Comparison of ENCODE assay signal across 10 mouse cellular contexts in genomic region chr10:17760750-17761613, GRCm38 (mm10). TPM values are rescaled to one million over a fixed set of nuclear protein-coding genes. Genes with fewer than 3 reads are reported as not detected.
DNase-seq lines count a peak whose midpoint lies in the region; TF ChIP-seq lines count a peak whose summit lies in the region.
"Had no signal": no experiment of that assay in that cellular context is flagged by ENCODE, and none has a peak within 500 bp of the region (broad histone marks: within the 10 kb centered on the region; RNA-seq: fewer than 3 reads in every experiment).

No protein-coding gene starts in this region.

- peak; percentile 11 for DNase-seq in adrenal gland, postnatal 14 days
- no peak for DNase-seq in adrenal gland, adult 8-10 months
- no peak for DNase-seq in lung, adult 2 months
- no peak for DNase-seq in lung, postnatal 25 days (ENCODE audit: low spot score)
- peak; percentile 38 for DNase-seq in fibroblast of lung, adult 2 months (ENCODE audit: low read depth)
- DNase-seq in layer of hippocampus, adult 18-20 months (ENCODE audit: low spot score in 2 of 2): no peak
- no peak for DNase-seq in cerebellum, adult 8-10 months
- DNase-seq: thymus, postnatal 36 days had no signal

- H3K4me3 ChIP-seq in lung, adult 2 months (replicated peaks; ENCODE audit: extremely low read depth, low read depth, low read length): no peak overlapping the region
- no peak overlapping the region for H3K4me3 ChIP-seq in small intestine, adult 2 months (ENCODE audit: low read depth, low read length)

- no peaks in the 10 kb centered on the region for H3K36me3 ChIP-seq in small intestine, adult 2 months (ENCODE audit: control insufficient read depth, insufficient read depth, low read length)

- TF ChIP-seq CTCF in lung, adult 2 months (IDR thresholded peaks at IDR 0.05; ENCODE audit: insufficient read depth, low read length): peak; percentile 22; the same call in 1 of the 2 replicates
- peak; percentile 39; the same call in 1 of the 2 replicates for TF ChIP-seq CTCF in small intestine, adult 2 months (IDR thresholded peaks at IDR 0.05; ENCODE audit: extremely low read depth, insufficient read length, insufficient replicate concordance, low read depth, low read length)

- no peaks in the 10 kb centered on the region for H3K27me3 ChIP-seq in small intestine, adult 2 months (ENCODE audit: control insufficient read depth, insufficient read depth, low read length)

- 52% methylated on average over 9 of the region's 9 CpGs for WGBS in lung, adult 2 months
- WGBS in small intestine, adult 2 months: 43% methylated on average over 9 of the region's 9 CpGs

- no peak for TF ChIP-seq POLR2A in lung, adult 2 months (IDR thresholded peaks at IDR 0.05; ENCODE audit: borderline replicate concordance, extremely low read depth, low read depth, low read length)
- no peak for TF ChIP-seq POLR2A in small intestine, adult 2 months (IDR thresholded peaks at IDR 0.05; ENCODE audit: low read depth, low read length)

- H3K27ac ChIP-seq in small intestine, adult 2 months (ENCODE audit: insufficient read depth, low read depth, low read length): no peak overlapping the region
- H3K27ac ChIP-seq: hindbrain, embryonic 14.5 days had no signal

- no peaks in the 10 kb centered on the region for H3K4me1 ChIP-seq in lung, adult 2 months (ENCODE audit: control insufficient read depth, insufficient read depth, low read length)
- H3K4me1 ChIP-seq in small intestine, adult 2 months (ENCODE audit: control insufficient read depth, insufficient read depth, insufficient read length, low read length): peaks cover 4% of the 10 kb centered on the region; the same call in 1 of the 2 replicates

RNA-seq across cellular contexts. Expression of gene Txlnb, which starts 35.0 kb away (rescaled TPM):
- total RNA-seq in adrenal gland, postnatal 14 days (2021): 0.86 and 1.1 TPM in 2 replicates
- total RNA-seq in adrenal gland, adult 8-10 months (2022): 1 to 10 TPM in 1 of 4 experiments, under 1 TPM in 3; 0.78 to 1.2 (median 0.84) TPM
- 1.3 and 6.4 TPM in 2 replicates for polyA plus RNA-seq in lung, adult 2 months (2012; rRNA removed)
- polyA plus RNA-seq in small intestine, adult 2 months (2012; rRNA removed): 0.08 TPM in 1 of 2 replicates, not detected in the other
- total RNA-seq in layer of hippocampus, adult 18-20 months (2021): 1 to 10 TPM; 1.4 to 1.6 TPM

RNA-seq across cellular contexts. Expression of gene Cited2, which starts 38.0 kb away (rescaled TPM):
- total RNA-seq in adrenal gland, postnatal 14 days (2021): 75.6 and 77.2 TPM in 2 replicates
- 10 to 100 TPM; 37.2 to 87.3 (median 63.5) TPM for total RNA-seq in adrenal gland, adult 8-10 months (2022)
- 55.0 and 78.3 TPM in 2 replicates for polyA plus RNA-seq in lung, adult 2 months (2012; rRNA removed)
- polyA plus RNA-seq in small intestine, adult 2 months (2012; rRNA removed): 48.2 and 143 TPM in 2 replicates
- 10 to 100 TPM; 37.0 to 38.0 TPM for total RNA-seq in layer of hippocampus, adult 18-20 months (2021)

Comparison
In these comparisons a context has a peak if more than half of its experiments do, and no peak if none do; other contexts are left out.
1. DNase-seq: peak in adrenal gland, postnatal 14 days (single experiment) and fibroblast of lung, adult 2 months (single experiment); none in adrenal gland, adult 8-10 months (single experiment), lung, adult 2 months (single experiment), lung, postnatal 25 days (single experiment), layer of hippocampus, adult 18-20 months (0 of 2) and cerebellum, adult 8-10 months (single experiment).